12 mouse cellular contexts compared by ENCODE assay signal in genomic region chr4:134937240-134938176, GRCm38 (mm10). TPM values are rescaled to one million over a fixed set of nuclear protein-coding genes. Genes with fewer than 3 reads are reported as not detected.
DNase-seq lines count a peak whose midpoint lies in the region; TF ChIP-seq lines count a peak whose summit lies in the region.
"Had no signal": no experiment of that assay in that cellular context is flagged by ENCODE, and none has a peak within 500 bp of the region (broad histone marks: within the 10 kb centered on the region; RNA-seq: fewer than 3 reads in every experiment).

No protein-coding gene starts in this region.

- H3K4me3 ChIP-seq in layer of hippocampus, adult 2 months = no peak overlapping the region
- H3K4me3 ChIP-seq: erythroblast, embryonic 14.5 days; hindbrain, embryonic 15.5 days; midbrain, embryonic 12.5 days had no signal

- peak; percentile 58 for DNase-seq in adrenal gland, postnatal 10 days
- DNase-seq in adrenal gland, adult 18-20 months (ENCODE audit: low spot score in 2 of 2) = no peak
- no peak for DNase-seq in layer of hippocampus, adult 2 months (ENCODE audit: low spot score in 2 of 2)
- no peak for DNase-seq in layer of hippocampus, postnatal 14 days (ENCODE audit: low spot score in 2 of 2)
- peak; percentile 82 for DNase-seq in brain, embryonic 14.5 days (ENCODE audit: low read depth)
- DNase-seq in kidney, postnatal 36 days = peak; percentile 47 to 77
- no peak for DNase-seq in layer of hippocampus, adult 11-12 months (ENCODE audit: low spot score)
- DNase-seq in layer of hippocampus, postnatal 36 days = no peak
- DNase-seq: cerebellum, adult 11-12 months had no signal

- TF ChIP-seq CTCF in layer of hippocampus, adult 2 months (conservative IDR thresholded peaks at IDR 0.05) = 0 out of 2 replicates have a peak, but pooled peaks have one; percentile 6
- no peak for TF ChIP-seq CTCF in brain, embryonic 14.5 days (IDR thresholded peaks at IDR 0.05; ENCODE audit: borderline replicate concordance, extremely low read depth, insufficient read depth, insufficient read length)

- no peak for TF ChIP-seq POLR2A in brain, embryonic 14.5 days (IDR thresholded peaks at IDR 0.05; ENCODE audit: borderline replicate concordance, extremely low read depth, insufficient read depth, insufficient read length, poor library complexity, severe bottlenecking)

- H3K27ac ChIP-seq in layer of hippocampus, adult 2 months = no peak overlapping the region
- H3K27ac ChIP-seq: hindbrain, embryonic 15.5 days; midbrain, embryonic 12.5 days had no signal

RNA-seq across cellular contexts. Expression of gene Syf2, which starts 6.8 kb away (rescaled TPM):
- 10 to 100 TPM; 73.1 to 74.6 TPM for total RNA-seq in adrenal gland, postnatal 10 days (2021)
- 10 to 100 TPM; 77.2 to 88.8 TPM for total RNA-seq in adrenal gland, adult 18-20 months (2021)
- 10 to 100 TPM; 53.1 to 56.2 TPM for total RNA-seq in layer of hippocampus, adult 2 months (2021)
- 10 to 100 TPM; 42.6 to 43.8 TPM for total RNA-seq in layer of hippocampus, postnatal 14 days (2021)
- polyA plus RNA-seq in brain, embryonic 14.5 days (2012; rRNA removed) = 50.4 and 51.7 TPM in 2 replicates
- 10 to 100 TPM; 48.1 to 51.9 TPM for total RNA-seq in layer of hippocampus, postnatal 36 days (2021)

RNA-seq across cellular contexts. Expression of gene Rsrp1, which starts 14.1 kb away (rescaled TPM):
- 100 to 1,000 TPM; 250 to 386 TPM for total RNA-seq in adrenal gland, postnatal 10 days (2021)
- 100 to 1,000 TPM; 346 to 591 TPM for total RNA-seq in adrenal gland, adult 18-20 months (2021)
- 100 to 1,000 TPM; 237 to 277 TPM for total RNA-seq in layer of hippocampus, adult 2 months (2021)
- total RNA-seq in layer of hippocampus, postnatal 14 days (2021) = 100 to 1,000 TPM; 241 to 268 TPM
- 541 and 940 TPM in 2 replicates for polyA plus RNA-seq in brain, embryonic 14.5 days (2012; rRNA removed)
- 100 to 1,000 TPM; 238 to 257 TPM for total RNA-seq in layer of hippocampus, postnatal 36 days (2021)

RNA-seq across cellular contexts. Expression of gene Tmem50a, which starts 22.7 kb away (rescaled TPM):
- total RNA-seq in adrenal gland, postnatal 10 days (2021) = 100 to 1,000 TPM; 169 to 183 TPM
- 100 to 1,000 TPM; 160 to 339 TPM for total RNA-seq in adrenal gland, adult 18-20 months (2021)
- 100 to 1,000 TPM; 102 to 108 TPM for total RNA-seq in layer of hippocampus, adult 2 months (2021)
- 100 to 1,000 TPM; 112 TPM for total RNA-seq in layer of hippocampus, postnatal 14 days (2021)
- polyA plus RNA-seq in brain, embryonic 14.5 days (2012; rRNA removed) = 132 and 143 TPM in 2 replicates
- 100 to 1,000 TPM; 103 to 115 TPM for total RNA-seq in layer of hippocampus, postnatal 36 days (2021)

Comparison
In these comparisons a context has a peak if more than half of its experiments do, and no peak if none do; other contexts are left out.
1. DNase-seq: peak in adrenal gland, postnatal 10 days (single experiment), brain, embryonic 14.5 days (single experiment) and kidney, postnatal 36 days (2 of 2); none in adrenal gland, adult 18-20 months (0 of 2), layer of hippocampus, adult 2 months (0 of 2), layer of hippocampus, postnatal 14 days (0 of 2), layer of hippocampus, adult 11-12 months (single experiment) and layer of hippocampus, postnatal 36 days (0 of 2).